Mouse (Mus musculus): ENCODE data around the gene Ecpas. TPM values are rescaled to one million over a fixed set of nuclear protein-coding genes. Genes with fewer than 3 reads are reported as not detected.

Ecpas gene
- total and polyA plus RNA-seq, 3 experiments, result 16.1 to 219 (median 182) TPM

- Histone ChIP-seq H3K27me3 (ENCODE audit: control insufficient read depth, insufficient read depth, low read length) (no peaks in the 10 kb centered on the region), H3K4me3 (peak within 1 kb of the TSS; percentile 60), H3K36me3 (ENCODE audit: control insufficient read depth, insufficient read depth, low read length) (no peaks in the 10 kb centered on the region), H3K27ac (no peak within 1 kb of the TSS), H3K4me1 (ENCODE audit: control insufficient read depth, insufficient read depth, low read length) (no peaks in the 10 kb centered on the region), H3K9ac (ENCODE audit: low read depth, low read length) (peak within 1 kb of the TSS; percentile 23; the same call in 1 of the 2 replicates), H3K79me2 (replicated peaks; ENCODE audit: control insufficient read depth, insufficient read depth, low read length) (no peaks in the 10 kb centered on the region)
- 2% methylated on average over 50 of the region's 50 CpGs for WGBS
- intact Hi-C loops (cut with DNase I), result no loop called here
- DNase-seq, result peak; percentile 64 to 78
- no peak for TF ChIP-seq CTCF (IDR thresholded peaks at IDR 0.05)
- TF ChIP-seq POLR2A (IDR thresholded peaks at IDR 0.05; ENCODE audit: insufficient read depth, low read depth, low read length), result no peak
- TF ChIP-seq EP300 (IDR thresholded peaks at IDR 0.05; ENCODE audit: insufficient read depth, low read depth, low read length), result no peak
Measured at GRCm38 (mm10) chr4:58943420-58944205, 31.1 kb upstream of the Ecpas start, which contains the start of gene Zkscan16. Gene Zkscan16, plus strand, starts transcription at chr4:58943628.

- H3K4me3 ChIP-seq, result peak overlapping the region; percentile 60; the same call in 1 of the 2 replicates
- 89% methylated on average over 4 of the region's 4 CpGs for WGBS
- TF ChIP-seq EP300 (IDR thresholded peaks at IDR 0.05; ENCODE audit: insufficient read depth, low read depth, low read length), result no peak
- no peak for TF ChIP-seq POLR2A (IDR thresholded peaks at IDR 0.05; ENCODE audit: insufficient read depth, low read depth, low read length)
- no peak for TF ChIP-seq CTCF (IDR thresholded peaks at IDR 0.05)
- no peak overlapping the region for H3K27ac ChIP-seq
- no peak for DNase-seq
- no peaks in the 10 kb centered on the region for H3K36me3 ChIP-seq (ENCODE audit: control insufficient read depth, insufficient read depth, low read length)
- no peaks in the 10 kb centered on the region for H3K4me1 ChIP-seq (ENCODE audit: control insufficient read depth, insufficient read depth, low read length)
- H3K79me2 ChIP-seq (replicated peaks; ENCODE audit: control insufficient read depth, insufficient read depth, low read length), result no peaks in the 10 kb centered on the region
- intact Hi-C loops (cut with DNase I), result no loop called here
- no peak overlapping the region for H3K9ac ChIP-seq (ENCODE audit: low read depth, low read length)
- H3K27me3 ChIP-seq (ENCODE audit: control insufficient read depth, insufficient read depth, low read length), result no peaks in the 10 kb centered on the region
Measured at GRCm38 (mm10) chr4:58942942-58943341, 30.4 kb upstream of the Ecpas start.

GRCm38 (mm10) chr4:58941638-58942037 is 29.1 kb upstream of the Ecpas start:
- Histone ChIP-seq H3K36me3 (ENCODE audit: control insufficient read depth, insufficient read depth, low read length) (no peaks in the 10 kb centered on the region), H3K4me1 (ENCODE audit: control insufficient read depth, insufficient read depth, low read length) (no peaks in the 10 kb centered on the region), H3K9ac (ENCODE audit: low read depth, low read length) (no peak overlapping the region), H3K79me2 (replicated peaks; ENCODE audit: control insufficient read depth, insufficient read depth, low read length) (no peaks in the 10 kb centered on the region), H3K27me3 (ENCODE audit: control insufficient read depth, insufficient read depth, low read length) (no peaks in the 10 kb centered on the region), H3K27ac (no peak overlapping the region), H3K4me3 (no peak overlapping the region)
- TF ChIP-seq CTCF (IDR thresholded peaks at IDR 0.05), result no peak
- TF ChIP-seq POLR2A (IDR thresholded peaks at IDR 0.05; ENCODE audit: insufficient read depth, low read depth, low read length), result no peak
- TF ChIP-seq EP300 (IDR thresholded peaks at IDR 0.05; ENCODE audit: insufficient read depth, low read depth, low read length), result no peak
- no peak for DNase-seq
- intact Hi-C loops (cut with DNase I), result no loop called here

- no peak overlapping the region for H3K9ac ChIP-seq (ENCODE audit: low read depth, low read length)
- no peaks in the 10 kb centered on the region for H3K36me3 ChIP-seq (ENCODE audit: control insufficient read depth, insufficient read depth, low read length)
- no peak overlapping the region for H3K4me3 ChIP-seq
- no peaks in the 10 kb centered on the region; the same call in 1 of the 2 replicates for H3K4me1 ChIP-seq (ENCODE audit: control insufficient read depth, insufficient read depth, low read length)
- TF ChIP-seq POLR2A (IDR thresholded peaks at IDR 0.05; ENCODE audit: insufficient read depth, low read depth, low read length) (no peak), EP300 (IDR thresholded peaks at IDR 0.05; ENCODE audit: insufficient read depth, low read depth, low read length) (no peak), CTCF (IDR thresholded peaks at IDR 0.05) (no peak)
- no peak overlapping the region for H3K27ac ChIP-seq
- 48% methylated on average over 3 of the region's 3 CpGs for whole genome bisulfite sequencing
- H3K27me3 ChIP-seq (ENCODE audit: control insufficient read depth, insufficient read depth, low read length), result no peaks in the 10 kb centered on the region
- no peaks in the 10 kb centered on the region for H3K79me2 ChIP-seq (replicated peaks; ENCODE audit: control insufficient read depth, insufficient read depth, low read length)
- intact Hi-C loops (cut with DNase I), result no loop called here
- no peak for DNase-seq
Measured at GRCm38 (mm10) chr4:58935846-58936245, 23.3 kb upstream of the Ecpas start.

GRCm38 (mm10) chr4:58934746-58935476 is 22.4 kb upstream of the Ecpas start:
- TF ChIP-seq POLR2A (IDR thresholded peaks at IDR 0.05; ENCODE audit: insufficient read depth, low read depth, low read length) (no peak), EP300 (IDR thresholded peaks at IDR 0.05; ENCODE audit: insufficient read depth, low read depth, low read length) (no peak), CTCF (IDR thresholded peaks at IDR 0.05) (peak; percentile 57)
- Histone ChIP-seq H3K36me3 (ENCODE audit: control insufficient read depth, insufficient read depth, low read length) (no peaks in the 10 kb centered on the region), H3K79me2 (replicated peaks; ENCODE audit: control insufficient read depth, insufficient read depth, low read length) (no peaks in the 10 kb centered on the region), H3K9ac (ENCODE audit: low read depth, low read length) (no peak overlapping the region), H3K27me3 (ENCODE audit: control insufficient read depth, insufficient read depth, low read length) (no peaks in the 10 kb centered on the region), H3K27ac (no peak overlapping the region), H3K4me3 (no peak overlapping the region), H3K4me1 (ENCODE audit: control insufficient read depth, insufficient read depth, low read length) (no peaks in the 10 kb centered on the region; the same call in 1 of the 2 replicates)
- intact Hi-C loops (cut with DNase I), result no loop called here
- WGBS, result 27% methylated on average over 15 of the region's 15 CpGs
- peak; percentile 42 to 62 for DNase-seq

- no peaks in the 10 kb centered on the region; the same call in 1 of the 2 replicates for H3K4me1 ChIP-seq (ENCODE audit: control insufficient read depth, insufficient read depth, low read length)
- no peak for DNase-seq
- no peak overlapping the region for H3K9ac ChIP-seq (ENCODE audit: low read depth, low read length)
- no peaks in the 10 kb centered on the region for H3K27me3 ChIP-seq (ENCODE audit: control insufficient read depth, insufficient read depth, low read length)
- intact Hi-C loops (cut with DNase I), result no loop called here
- WGBS, result 76% methylated on average over 4 of the region's 4 CpGs
- H3K4me3 ChIP-seq, result no peak overlapping the region
- no peaks in the 10 kb centered on the region for H3K36me3 ChIP-seq (ENCODE audit: control insufficient read depth, insufficient read depth, low read length)
- no peaks in the 10 kb centered on the region for H3K79me2 ChIP-seq (replicated peaks; ENCODE audit: control insufficient read depth, insufficient read depth, low read length)
- H3K27ac ChIP-seq, result no peak overlapping the region
- TF ChIP-seq CTCF (IDR thresholded peaks at IDR 0.05) (no peak), EP300 (IDR thresholded peaks at IDR 0.05; ENCODE audit: insufficient read depth, low read depth, low read length) (no peak), POLR2A (IDR thresholded peaks at IDR 0.05; ENCODE audit: insufficient read depth, low read depth, low read length) (no peak)
Measured at GRCm38 (mm10) chr4:58934308-58934707, 21.8 kb upstream of the Ecpas start.

Data from heart, adult 2 months (tissue).